Mouse (Mus musculus) CH12.LX (cell line): Measurements from ENCODE around the gene R3hdm2. TPM values are rescaled to one million over a fixed set of nuclear protein-coding genes. Genes with fewer than 3 reads are reported as not detected.
A peak's percentile ranks its signal among the peaks of the same experiment; 100 is the strongest.

Experiments used
- DNase-seq: peaks from one replicate; pipeline ENCODE4 v3.0.0-alpha.2; 2013; ENCODE audit errors: extremely low read depth
- H3K27ac ChIP-seq: 2 replicates; pipeline ENCODE4 v1.5.1; 2012; ENCODE audit warnings: low read depth, mild to moderate bottlenecking, control low read depth, moderate library complexity; ENCODE audit not compliant: insufficient read depth
- H3K27me3 ChIP-seq: replicated peaks from 2 replicates; pipeline ENCODE3; 2012; ENCODE audit warnings: inconsistent platforms
- H3K36me3 ChIP-seq, 2 experiments: replicated peaks in 1 of 2; 2 replicates each; pipeline versions ENCODE3 to v1.6.1; 2012; ENCODE audit warnings: inconsistent platforms in 1 of 2, low read length in 1 of 2, mild to moderate bottlenecking in 1 of 2, mixed read lengths in 1 of 2, moderate library complexity in 1 of 2; ENCODE audit not compliant: control insufficient read depth in 1 of 2, insufficient read depth in 1 of 2
- H3K4me1 ChIP-seq, 2 experiments: 2 replicates each; pipeline ENCODE4 v1.6.1; 2012; ENCODE audit warnings: inconsistent platforms in 1 of 2, moderate library complexity in 1 of 2; ENCODE audit not compliant: insufficient read depth in 2 of 2, control insufficient read depth in 1 of 2
- H3K4me2 ChIP-seq: 2 replicates; pipeline ENCODE4 v1.6.1; 2012; ENCODE audit warnings: low read depth, mild to moderate bottlenecking, control low read depth; ENCODE audit not compliant: poor library complexity, insufficient read depth, severe bottlenecking
- H3K4me3 ChIP-seq, 3 experiments: fragments of 150-350 bp in 1 of 3; sonication (generic) in 1 of 3; replicated peaks in 1 of 3; 2 replicates each; pipeline versions ENCODE3 to v1.5.1; 2011 to 2012; ENCODE audit warnings: low read depth in 2 of 3, low read length in 2 of 3, mild to moderate bottlenecking in 2 of 3, moderate library complexity in 2 of 3, control low read depth in 1 of 3, improper control_type of control experiment in 1 of 3, inconsistent platforms in 1 of 3, mixed read lengths in 1 of 3; ENCODE audit not compliant: poor library complexity in 1 of 3
- H3K79me2 ChIP-seq: replicated peaks from 2 replicates; pipeline ENCODE4 v1.6.1; 2012; ENCODE audit warnings: mild to moderate bottlenecking, moderate library complexity; ENCODE audit not compliant: control insufficient read depth, poor library complexity, insufficient read depth, severe bottlenecking; ENCODE audit errors: extremely low read depth
- H3K9ac ChIP-seq: 2 replicates; pipeline ENCODE4 v1.6.1; 2012; ENCODE audit warnings: low read depth, mild to moderate bottlenecking, control low read depth, moderate library complexity; ENCODE audit not compliant: insufficient read depth
- H3K9me3 ChIP-seq: replicated peaks from 2 replicates; pipeline ENCODE3; 2012; ENCODE audit warnings: low read length, inconsistent platforms, mixed read lengths
- BHLHE40 ChIP-seq: IDR thresholded peaks from 2 replicates; pipeline ENCODE4 v1.6.1; 2011; ENCODE audit warnings: mild to moderate bottlenecking, low read depth, low read length, improper control_type of control experiment
- CHD1 ChIP-seq: IDR thresholded peaks from 2 replicates; pipeline ENCODE4 v1.6.1; 2012; ENCODE audit warnings: low read depth, low read length, improper control_type of control experiment, inconsistent platforms
- CTCF ChIP-seq, 2 experiments: IDR thresholded peaks in 1 of 2; conservative IDR thresholded peaks in 1 of 2; 2 replicates each; pipeline ENCODE4 v1.5.1; 2011 to 2012; ENCODE audit warnings: low read depth in 2 of 2, low read length in 2 of 2, improper control_type of control experiment in 1 of 2, inconsistent platforms in 1 of 2, mild to moderate bottlenecking in 1 of 2, moderate library complexity in 1 of 2
- E2F4 ChIP-seq: IDR thresholded peaks from 2 replicates; pipeline ENCODE4 v1.6.1; 2011; ENCODE audit warnings: low read depth, low read length, improper control_type of control experiment; ENCODE audit not compliant: insufficient replicate concordance
- IRF4 ChIP-seq: IDR thresholded peaks from 2 replicates; pipeline ENCODE4 v1.6.1; 2014; ENCODE audit warnings: low read depth, mild to moderate bottlenecking, inconsistent platforms, low read length, improper control_type of control experiment
- JUND ChIP-seq: conservative IDR thresholded peaks from 2 replicates; pipeline ENCODE4 v1.6.1; 2011; ENCODE audit warnings: low read depth, low read length, improper control_type of control experiment
- KAT2A ChIP-seq: IDR thresholded peaks from 2 replicates; pipeline ENCODE4 v1.6.1; 2012; ENCODE audit warnings: low read length, improper control_type of control experiment, inconsistent platforms; ENCODE audit not compliant: insufficient replicate concordance
- MEF2A ChIP-seq: IDR thresholded peaks from 2 replicates; pipeline ENCODE4 v1.6.1; 2014; ENCODE audit warnings: low read depth, mild to moderate bottlenecking, inconsistent platforms, low read length, improper control_type of control experiment, borderline replicate concordance
- MXI1 ChIP-seq: IDR thresholded peaks from 2 replicates; pipeline ENCODE4 v1.6.1; 2011; ENCODE audit warnings: mild to moderate bottlenecking, low read depth, low read length, improper control_type of control experiment
- MYC ChIP-seq: IDR thresholded peaks from 2 replicates; pipeline ENCODE4 v1.6.1; 2011; ENCODE audit warnings: low read depth, mild to moderate bottlenecking, improper control_type of control experiment, low read length
- NELFE ChIP-seq: IDR thresholded peaks from 2 replicates; pipeline ENCODE4 v1.6.1; 2011; ENCODE audit warnings: low read depth, low read length, improper control_type of control experiment
- POLR2A ChIP-seq: IDR thresholded peaks from 2 replicates; pipeline ENCODE4 v1.6.1; 2011; ENCODE audit warnings: low read depth, mild to moderate bottlenecking, improper control_type of control experiment, low read length
- RAD21 ChIP-seq: IDR thresholded peaks from 2 replicates; pipeline ENCODE4 v1.6.1; 2011; ENCODE audit warnings: low read depth, mild to moderate bottlenecking, low read length, improper control_type of control experiment, moderate library complexity
- RCOR1 ChIP-seq: conservative IDR thresholded peaks from 2 replicates; pipeline ENCODE4 v1.6.1; 2012; ENCODE audit warnings: low read depth, mild to moderate bottlenecking, inconsistent platforms, low read length, improper control_type of control experiment
- SIN3A ChIP-seq: IDR thresholded peaks from 2 replicates; pipeline ENCODE4 v1.6.1; 2012; ENCODE audit warnings: low read length, improper control_type of control experiment, inconsistent platforms
- SMC3 ChIP-seq: IDR thresholded peaks from 2 replicates; pipeline ENCODE4 v1.6.1; 2011; ENCODE audit warnings: low read depth, low read length, improper control_type of control experiment
- ZC3H11A ChIP-seq: IDR thresholded peaks from 2 replicates; pipeline ENCODE4 v1.6.1; 2012; ENCODE audit warnings: low read depth, mild to moderate bottlenecking, inconsistent platforms, low read length, improper control_type of control experiment
- dilution Hi-C: fragments of 300-500 bp; cut with MboI; formaldehyde crosslinking; loops from 2 replicates; pipeline ENCODE4 v1.14.3; 2020; ENCODE audit warnings: low sequenced_read_pairs; ENCODE audit not compliant: extremely low pct_unique_long_range_greater_than_20kb, extremely low pct_ligation_motif_present
- in situ Hi-C: fragments of 300-500 bp; cut with MboI; formaldehyde crosslinking; loops from 3 replicates; pipeline ENCODE4 v1.14.3; 2019; ENCODE audit warnings: low sequenced_read_pairs, low pct_ligation_motif_present, low pct_unique_long_range_greater_than_20kb, mixed read lengths
- polyA plus RNA-seq: library from polyadenylated mRNA; unstranded; fragments of >175 nt; gene quantifications from 2 replicates; pipeline ENCODE4 v1.2.1, GENCODE M21; 2012; ENCODE audit warnings: low read depth; ENCODE audit not compliant: insufficient read length
- total RNA-seq, 2 experiments: library from RNA; depleted of rRNA; stranded (reverse); fragments of 300-350 nt in 1 of 2; fragments of >200 nt in 1 of 2; gene quantifications; 2 replicates each; pipeline ENCODE4 v1.2.3; 2012 to 2014

Gene R3hdm2
- total and polyA plus RNA-seq, 3 experiments: 7.0 to 23.6 (median 8.7) TPM

- in situ Hi-C loops: no loop called here
- Histone ChIP-seq H3K9ac (peak within 1 kb of the TSS; percentile 95; the same call in 1 of the 2 replicates), H3K9me3 (no peaks in the 10 kb centered on the region), H3K4me1 (peaks cover 21 to 45% of the 10 kb centered on the region in 2 experiments), H3K79me2 (no peaks in the 10 kb centered on the region), H3K36me3 (peaks cover 20 to 44% of the 10 kb centered on the region in 2 experiments), H3K27ac (no peak within 1 kb of the TSS), H3K27me3 (no peaks in the 10 kb centered on the region), H3K4me2 (0 out of 2 replicates have a peak within 1 kb of the TSS, but pooled peaks have one; percentile 47), H3K4me3 (peak within 1 kb of the TSS in 1 of 3 experiments; percentile 15)
- peak in 1 of 2 experiments; percentile 47; a peak in 2 of 4 replicates for TF ChIP-seq CTCF (conservative IDR thresholded peaks at IDR 0.05 in 1 of 2, IDR thresholded peaks at IDR 0.05 in 1 of 2; ENCODE audit: low read depth in 2 of 2, low read length in 2 of 2)
- TF ChIP-seq SMC3: peak; percentile 32; the same call in 1 of the 2 replicates
- no peak for TF ChIP-seq MYC
- peak; percentile 51; the same call in 1 of the 2 replicates for TF ChIP-seq MEF2A
- peak; percentile 31 for TF ChIP-seq RAD21
- TF ChIP-seq ZC3H11A: no peak
- TF ChIP-seq SIN3A: no peak
- TF ChIP-seq CHD1: no peak
- no peak for DNase-seq
- dilution Hi-C loops: no loop called here
These were observed 25.9 kb upstream of the R3hdm2 start, which contains the start of gene Inhbe for GRCm38 (mm10) chr10:127353909-127354895. Gene Inhbe (minus strand): TSS chr10:127354411.

- no peak overlapping the region for H3K4me2 ChIP-seq
- in situ Hi-C loops: no loop called here
- H3K36me3 ChIP-seq: peaks cover 17 to 36% of the 10 kb centered on the region in 2 experiments
- TF ChIP-seq KAT2A: no peak
- no peak for TF ChIP-seq MXI1
- TF ChIP-seq RCOR1: no peak
- no peak for TF ChIP-seq E2F4
- TF ChIP-seq IRF4: no peak
- TF ChIP-seq NELFE: no peak
- TF ChIP-seq CHD1: no peak
- no peak for TF ChIP-seq POLR2A
- no peak for TF ChIP-seq BHLHE40
- TF ChIP-seq JUND: no peak
- TF ChIP-seq, all 38 proteins: peak for 0
- H3K9ac ChIP-seq: no peak overlapping the region
- H3K9me3 ChIP-seq: no peaks in the 10 kb centered on the region
- no peaks in the 10 kb centered on the region for H3K27me3 ChIP-seq
- peaks cover 18 to 48% of the 10 kb centered on the region in 2 experiments for H3K4me1 ChIP-seq
- H3K27ac ChIP-seq: no peak overlapping the region
- DNase-seq: no peak
- no peak overlapping the region for H3K4me3 ChIP-seq
- dilution Hi-C loops: no loop called here
- H3K79me2 ChIP-seq: no peaks in the 10 kb centered on the region
These were observed 24.8 kb upstream of the R3hdm2 start for GRCm38 (mm10) chr10:127355336-127355735.
